Mouse (Mus musculus) heart, embryonic 12.5 days (tissue): ENCODE data around the gene Gm36210. TPM values are rescaled to one million over a fixed set of nuclear protein-coding genes. Genes with fewer than 3 reads are reported as not detected.
"Not testable (repeated sequence)": the region's sequence is repeated elsewhere in the genome, so short reads cannot be mapped to it uniquely, and the experiment has no call there.

ENCODE experiments used
- ATAC-seq: fragments of 200-750 bp; cut with Nextera tagmentation; 2 replicates; pipeline ENCODE4 v1.8.0; 2017; ENCODE audit warnings: moderate TSS enrichment, moderate library complexity; ENCODE audit not compliant: insufficient number of reproducible peaks, low FRiP score
- H3K27ac ChIP-seq: fragments of 300-500 bp; sonication (generic); 2 replicates; pipeline ENCODE4 v1.5.1; 2016; ENCODE audit warnings: mild to moderate bottlenecking, moderate library complexity; ENCODE audit not compliant: poor library complexity, severe bottlenecking
- H3K27me3 ChIP-seq: fragments of 300-500 bp; sonication (generic); replicated peaks from 2 replicates; pipeline ENCODE4 v1.6.1; 2016; ENCODE audit warnings: mild to moderate bottlenecking, moderate library complexity
- H3K36me3 ChIP-seq: fragments of 300-500 bp; sonication (generic); 2 replicates; pipeline ENCODE4 v1.6.1; 2016; ENCODE audit warnings: mild to moderate bottlenecking, moderate library complexity
- H3K4me1 ChIP-seq: fragments of 300-500 bp; sonication (generic); replicated peaks from 2 replicates; pipeline ENCODE4 v1.6.1; 2016; ENCODE audit warnings: mild to moderate bottlenecking
- H3K4me2 ChIP-seq: fragments of 300-500 bp; sonication (generic); 2 replicates; pipeline ENCODE4 v1.6.1; 2016; ENCODE audit warnings: mild to moderate bottlenecking, moderate library complexity
- H3K4me3 ChIP-seq: fragments of 300-500 bp; sonication (generic); 2 replicates; pipeline ENCODE4 v1.5.1; 2016; ENCODE audit warnings: mild to moderate bottlenecking
- H3K9ac ChIP-seq: fragments of 300-500 bp; sonication (generic); 2 replicates; pipeline ENCODE4 v1.6.1; 2016; ENCODE audit warnings: mild to moderate bottlenecking, moderate library complexity
- H3K9me3 ChIP-seq: fragments of 300-500 bp; sonication (generic); replicated peaks from 2 replicates; pipeline ENCODE4 v1.6.1; 2016; ENCODE audit warnings: mild to moderate bottlenecking, moderate library complexity
- WGBS: fragments of 180-500 bp; shearing (Covaris S2); methylation state at CpG from one replicate; pipeline ENCODE4 v1.1.7; 2016; 5-methylcytosine and 5-hydroxymethylcytosine counted together
- polyA plus RNA-seq: library from polyadenylated mRNA; unstranded; fragments of >200 nt; fragmentation: Nextera tagmentation; extraction: Ambion mirVana; gene quantifications from 2 replicates; pipeline ENCODE4 v1.2.1, GENCODE M21; 2016

The Gm36210 gene
- polyA plus RNA-seq, 1 experiment from 2014 or later: 0.27 TPM

DNA sequence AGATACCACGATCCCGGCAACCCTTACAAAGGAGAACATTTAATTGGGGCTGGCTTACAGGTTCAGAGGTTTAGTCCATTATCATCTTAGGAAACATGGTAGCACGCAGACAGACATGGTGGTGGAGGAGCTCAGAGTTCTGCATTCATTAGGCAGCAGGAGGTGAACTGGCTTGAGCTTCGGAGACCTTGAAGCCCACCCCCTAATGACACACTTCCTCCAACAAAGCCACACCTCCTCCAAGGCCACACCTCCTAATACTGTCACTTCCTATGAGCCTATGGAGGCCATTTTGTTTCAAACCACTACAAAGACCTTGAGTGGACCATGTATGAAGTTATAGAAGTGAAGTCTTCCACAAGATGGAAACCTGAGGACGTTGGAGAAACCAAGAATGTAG lies 5.9 kb upstream of the Gm36210 start:
- Histone ChIP-seq H3K4me2 (no peak overlapping the region), H3K4me1 (peaks cover 17% of the 10 kb centered on the region), H3K27ac (no peak overlapping the region), H3K4me3 (no peak overlapping the region), H3K27me3 (0 out of 2 replicates have a peak, but pooled peaks cover 6% of the 10 kb centered on the region), H3K9me3 (no peaks in the 10 kb centered on the region), H3K9ac (no peak overlapping the region), H3K36me3 (peaks cover under 1% of the 10 kb centered on the region)
- ATAC-seq: no peak
- WGBS: 53% methylated on average over 5 of the region's 5 CpGs

DNA sequence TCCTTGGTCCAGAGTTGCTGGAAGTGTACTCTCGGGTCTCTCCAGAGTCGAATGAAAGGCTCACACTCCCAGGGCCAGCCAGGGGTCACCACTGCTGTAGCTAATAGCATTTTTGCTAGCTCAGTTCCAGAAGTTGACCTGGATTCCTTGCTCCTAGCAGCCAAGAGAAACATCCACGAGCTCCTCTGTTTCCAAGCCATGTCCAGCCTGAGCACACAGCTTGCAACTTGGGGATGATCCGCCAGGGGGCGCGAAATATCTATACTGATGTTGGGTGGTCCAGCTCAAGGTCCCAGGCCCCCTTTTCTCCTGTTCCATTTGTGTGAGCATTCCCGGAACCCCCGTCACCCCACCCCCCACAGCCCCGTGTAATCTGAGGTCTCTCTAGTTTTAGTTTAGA lies 5.2 kb upstream of the Gm36210 start:
- 29% methylated on average over 9 of the region's 9 CpGs for WGBS
- no peaks in the 10 kb centered on the region for H3K9me3 ChIP-seq
- H3K27ac ChIP-seq: no peak overlapping the region
- no peak for ATAC-seq
- no peaks in the 10 kb centered on the region for H3K36me3 ChIP-seq
- no peak overlapping the region for H3K9ac ChIP-seq
- no peak overlapping the region for H3K4me2 ChIP-seq
- H3K4me3 ChIP-seq: no peak overlapping the region
- H3K4me1 ChIP-seq: peaks cover 16% of the 10 kb centered on the region
- H3K27me3 ChIP-seq: 0 out of 2 replicates have a peak, but pooled peaks cover 6% of the 10 kb centered on the region

DNA sequence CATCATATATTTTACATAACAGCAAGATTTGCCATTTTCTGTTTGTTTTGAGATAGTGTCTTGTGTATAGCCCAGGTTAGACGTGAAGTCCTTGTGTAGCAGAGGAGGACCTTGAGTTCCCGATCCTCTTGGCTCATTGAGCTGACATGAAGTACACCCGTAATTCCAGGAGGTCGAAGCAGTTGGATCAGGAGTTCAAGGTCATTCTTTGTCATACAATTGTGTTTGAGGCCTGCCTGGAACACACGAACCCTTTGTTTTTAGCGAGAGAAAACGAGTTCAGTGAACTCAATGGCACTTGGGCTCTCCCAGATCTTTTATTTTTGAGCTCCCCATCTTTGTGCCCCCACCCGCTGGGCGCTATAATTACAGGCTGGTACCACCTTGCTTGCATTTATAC lies 3.9 kb downstream of the Gm36210 start:
- H3K27me3 ChIP-seq: no peaks in the 10 kb centered on the region
- H3K4me2 ChIP-seq: no peak overlapping the region
- peaks cover 4% of the 10 kb centered on the region for H3K9me3 ChIP-seq
- peaks cover 17% of the 10 kb centered on the region for H3K4me1 ChIP-seq
- H3K36me3 ChIP-seq: no peaks in the 10 kb centered on the region
- ATAC-seq: no peak
- no peak overlapping the region for H3K9ac ChIP-seq
- no peak overlapping the region for H3K4me3 ChIP-seq
- H3K27ac ChIP-seq: no peak overlapping the region
- WGBS: 83% methylated on average over 9 of the region's 9 CpGs

DNA sequence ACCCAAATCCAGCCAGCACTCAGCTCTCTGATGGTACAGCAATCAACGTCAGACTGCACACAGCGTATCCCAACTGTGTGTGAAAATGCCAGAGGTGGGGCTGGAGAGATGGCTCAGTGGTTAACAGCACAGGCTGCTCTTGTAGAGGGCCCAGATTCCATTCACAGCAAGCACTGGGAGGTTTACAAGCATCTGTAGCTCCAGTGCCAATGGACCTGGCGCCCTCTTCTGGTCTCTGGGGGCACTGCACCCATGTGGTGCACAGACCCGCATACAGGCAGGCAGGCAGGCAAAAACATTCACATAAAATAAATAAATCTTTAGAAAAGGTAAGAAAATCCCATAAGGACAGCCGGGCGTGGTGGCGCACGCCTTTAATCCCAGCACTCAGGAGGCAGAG lies 5.1 kb downstream of the Gm36210 start:
- H3K27ac ChIP-seq: no peak overlapping the region
- H3K36me3 ChIP-seq: no peaks in the 10 kb centered on the region
- peak overlapping the region; percentile 66 for H3K4me2 ChIP-seq
- peaks cover 10% of the 10 kb centered on the region for H3K4me1 ChIP-seq
- H3K27me3 ChIP-seq: no peaks in the 10 kb centered on the region
- H3K9me3 ChIP-seq: peaks cover 4% of the 10 kb centered on the region
- H3K4me3 ChIP-seq: no peak overlapping the region
- no peak for ATAC-seq
- no peak overlapping the region for H3K9ac ChIP-seq
- 47% methylated on average over 8 of the region's 8 CpGs for WGBS

DNA sequence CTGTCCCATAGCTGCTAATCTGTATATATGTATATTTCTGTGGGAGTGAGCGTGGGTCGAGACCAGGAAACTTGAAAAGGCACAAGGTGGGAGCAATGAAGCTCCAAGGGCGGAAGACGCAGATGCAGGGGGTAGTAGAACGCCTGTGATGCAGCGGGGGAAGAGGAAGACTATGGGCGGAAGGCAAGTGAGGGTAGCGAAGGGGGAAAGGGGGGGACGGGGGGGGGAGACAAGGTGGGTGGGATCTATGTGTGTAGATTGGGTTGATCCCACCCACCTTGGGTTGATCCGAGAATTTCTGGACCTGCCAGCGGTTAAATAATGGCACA lies 5.8 kb downstream of the Gm36210 start:
- Histone ChIP-seq H3K4me3 (peak overlapping the region; percentile 37), H3K36me3 (no peaks in the 10 kb centered on the region), H3K27ac (peak overlapping the region; percentile 71), H3K4me1 (peaks cover 10% of the 10 kb centered on the region), H3K9ac (peak overlapping the region; percentile 30; the same call in 1 of the 2 replicates), H3K27me3 (no peaks in the 10 kb centered on the region), H3K9me3 (peaks cover 4% of the 10 kb centered on the region), H3K4me2 (peak overlapping the region; percentile 66)
- no peak for ATAC-seq
- WGBS: 28% methylated on average over 11 of the region's 11 CpGs

DNA sequence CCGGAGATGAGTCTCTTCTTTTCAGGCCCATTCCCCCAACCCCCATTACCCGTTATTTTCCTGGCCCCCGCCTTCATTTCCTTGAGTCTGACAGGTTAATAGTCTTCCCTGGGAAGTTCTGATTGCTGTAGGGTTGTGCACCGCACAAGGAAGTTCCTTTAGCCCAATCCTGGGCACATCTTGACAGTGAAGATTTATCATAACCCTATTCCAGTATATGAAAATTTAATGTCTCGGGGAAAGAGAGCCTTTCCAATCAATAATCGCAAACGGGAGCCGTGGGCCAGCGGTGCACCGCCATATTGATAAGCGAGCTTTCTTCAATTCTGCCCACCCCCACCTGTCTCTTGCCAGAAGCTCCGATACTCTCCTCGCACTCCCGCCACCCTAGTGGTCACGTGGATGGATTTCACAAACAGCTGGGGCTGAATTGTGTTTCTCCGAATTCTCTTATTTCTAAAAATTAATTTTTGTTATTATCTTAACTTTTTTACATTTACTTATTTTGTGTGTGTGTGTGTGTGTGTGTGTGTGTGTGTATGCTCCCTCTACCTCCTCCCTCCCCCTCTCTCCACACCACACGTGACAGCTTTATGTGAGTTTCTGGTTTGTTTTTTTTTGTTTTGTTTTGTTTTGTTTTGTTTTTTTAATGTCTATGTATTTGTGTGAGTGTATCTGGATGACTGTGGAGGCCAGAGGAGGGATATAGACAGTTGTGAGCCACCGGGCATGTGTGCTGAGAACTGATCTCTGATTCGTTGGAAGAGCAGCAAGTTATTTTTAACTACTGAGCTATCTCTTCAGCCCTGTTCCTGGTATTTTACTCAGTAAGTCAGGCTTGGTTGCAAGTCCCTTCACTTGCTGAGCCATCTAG lies 6.4 kb downstream of the Gm36210 start:
- Histone ChIP-seq H3K9me3 (peaks cover 4% of the 10 kb centered on the region), H3K27me3 (no peaks in the 10 kb centered on the region), H3K4me3 (peak overlapping the region; percentile 37), H3K9ac (peak overlapping the region; percentile 42), H3K36me3 (no peaks in the 10 kb centered on the region), H3K4me1 (peaks cover 10% of the 10 kb centered on the region), H3K27ac (peak overlapping the region; percentile 71), H3K4me2 (peak overlapping the region; percentile 66)
- peak; percentile 78 for ATAC-seq
- WGBS: 5% methylated on average over 19 of the region's 19 CpGs

DNA sequence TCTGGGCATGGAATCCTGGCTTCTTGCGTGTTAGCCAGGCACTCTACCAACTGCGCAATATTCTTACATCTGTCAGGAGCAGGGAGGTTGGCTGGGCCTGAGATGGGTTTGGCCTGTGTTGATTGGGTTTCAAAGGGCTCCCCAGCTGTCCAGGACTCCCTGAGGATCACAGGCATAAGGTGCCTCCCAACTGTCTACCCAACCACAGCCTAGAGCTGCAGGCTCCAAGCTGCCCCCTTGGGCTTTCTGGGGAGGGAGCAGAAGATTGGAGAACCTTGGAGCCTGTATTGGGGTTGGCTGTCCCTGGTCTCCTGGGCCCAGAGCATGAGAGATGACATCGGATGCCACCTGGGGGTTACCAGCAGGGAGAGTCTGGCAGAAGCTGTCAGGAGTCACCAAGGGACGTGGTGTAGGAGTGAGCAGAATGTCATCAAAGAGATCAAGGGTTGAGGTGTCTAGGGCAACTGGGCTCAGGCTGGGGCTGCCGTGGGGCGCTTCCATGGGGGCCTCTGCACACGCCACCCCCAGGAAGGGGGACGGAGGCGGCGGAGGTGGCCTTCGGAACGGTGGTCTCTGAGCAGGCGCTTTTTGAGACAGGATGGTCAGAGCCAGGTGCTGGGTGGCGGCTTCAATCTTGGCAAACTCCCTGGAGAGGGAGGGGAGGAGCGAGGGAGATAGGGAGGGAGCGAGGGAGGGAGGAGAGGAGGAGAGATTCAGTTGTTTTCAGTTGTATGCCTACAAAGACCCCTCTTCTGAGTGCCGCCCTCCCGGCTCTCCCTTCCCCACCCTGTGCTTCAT lies 7.3 kb downstream of the Gm36210 start:
- no peaks in the 10 kb centered on the region for H3K27me3 ChIP-seq
- H3K4me1 ChIP-seq: peaks cover 10% of the 10 kb centered on the region
- H3K9me3 ChIP-seq: peaks cover 4% of the 10 kb centered on the region
- peak overlapping the region; percentile 66 for H3K4me2 ChIP-seq
- H3K36me3 ChIP-seq: no peaks in the 10 kb centered on the region
- peak overlapping the region; percentile 42; the same call in 1 of the 2 replicates for H3K9ac ChIP-seq
- ATAC-seq: 0 out of 2 replicates have a peak, but pooled peaks have one; percentile 34
- H3K27ac ChIP-seq: no peak overlapping the region
- peak overlapping the region; percentile 37 for H3K4me3 ChIP-seq
- 18% methylated on average over 18 of the region's 18 CpGs for WGBS

DNA sequence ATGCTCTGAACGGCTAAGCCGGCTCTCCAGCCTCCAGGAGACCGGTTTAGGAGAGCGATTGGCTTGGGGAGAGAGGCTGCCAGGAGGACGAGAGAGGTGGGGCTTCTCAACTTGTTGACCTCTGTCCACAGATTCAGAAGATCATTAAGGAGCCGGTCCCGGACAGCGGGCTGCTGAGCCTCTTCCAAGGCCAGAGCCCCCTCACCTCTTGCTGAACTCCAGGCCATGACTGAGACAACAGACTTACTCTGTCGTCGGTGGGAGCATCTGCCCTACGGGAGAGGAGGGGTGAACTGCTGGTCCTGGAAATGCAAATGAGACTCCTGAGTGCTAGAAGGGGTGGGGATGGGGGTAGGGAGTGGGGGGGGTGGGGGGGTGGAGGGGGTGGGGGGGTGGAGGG lies 11.1 kb downstream of the Gm36210 start:
- no peak overlapping the region for H3K4me3 ChIP-seq
- 50% methylated on average over 11 of the region's 11 CpGs for WGBS
- no peak overlapping the region for H3K4me2 ChIP-seq
- no peak overlapping the region for H3K27ac ChIP-seq
- no peaks in the 10 kb centered on the region for H3K27me3 ChIP-seq
- H3K9ac ChIP-seq: no peak overlapping the region
- no peak for ATAC-seq
- H3K4me1 ChIP-seq: peaks cover 10% of the 10 kb centered on the region
- H3K36me3 ChIP-seq: 0 out of 2 replicates have a peak, but pooled peaks cover 9% of the 10 kb centered on the region
- H3K9me3 ChIP-seq: no peaks in the 10 kb centered on the region

DNA sequence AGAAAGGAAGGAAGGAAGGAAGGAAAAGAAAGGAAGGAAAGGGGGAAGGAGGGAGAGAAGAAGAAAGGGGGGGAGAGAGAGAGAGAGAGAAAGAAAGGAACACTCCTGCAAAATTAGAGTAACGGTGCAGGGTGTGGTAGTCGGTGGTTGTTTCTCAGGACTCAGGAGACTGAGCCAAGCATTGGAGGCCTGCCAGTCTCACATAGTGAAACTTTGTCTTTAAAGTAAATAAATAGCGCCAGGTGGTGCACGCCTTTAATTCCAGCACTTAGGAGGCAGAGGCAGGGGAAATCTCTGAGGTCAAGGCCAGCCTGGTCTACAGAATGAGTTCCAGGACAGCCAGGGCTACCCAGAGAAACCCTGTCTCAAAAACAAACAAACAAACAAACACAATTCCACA lies 19.6 kb downstream of the Gm36210 start:
- no peak overlapping the region for H3K27ac ChIP-seq
- H3K9me3 ChIP-seq: 0 out of 2 replicates have a peak, but pooled peaks cover 4% of the 10 kb centered on the region
- ATAC-seq: no peak
- 0 out of 2 replicates have a peak, but pooled peaks cover 10% of the 10 kb centered on the region for H3K36me3 ChIP-seq
- no peak overlapping the region for H3K9ac ChIP-seq
- 71% methylated on average over 4 of the region's 4 CpGs for WGBS
- H3K4me2 ChIP-seq: no peak overlapping the region
- H3K4me3 ChIP-seq: no peak overlapping the region
- no peaks in the 10 kb centered on the region for H3K4me1 ChIP-seq
- H3K27me3 ChIP-seq: no peaks in the 10 kb centered on the region

DNA sequence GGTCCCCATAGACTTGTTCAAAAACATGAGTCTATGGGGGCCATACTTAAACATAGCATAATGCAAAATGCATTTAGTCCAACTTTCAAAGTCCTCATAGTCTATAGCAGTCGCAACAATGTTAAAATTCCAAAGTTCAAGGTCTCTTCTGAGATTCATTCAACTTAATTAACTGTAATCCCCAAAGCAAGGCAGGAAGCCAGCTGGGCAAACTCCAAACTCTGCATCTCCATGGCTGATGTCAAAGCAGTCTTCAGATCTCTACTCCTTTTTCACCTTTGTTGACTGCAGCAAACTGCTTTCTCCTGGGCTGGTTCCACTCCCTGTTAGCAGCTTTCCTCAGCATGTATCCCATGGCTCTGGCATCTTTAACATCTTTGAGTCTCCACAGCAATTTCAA lies 27.3 kb downstream of the Gm36210 start:
- H3K9ac ChIP-seq, H3K27me3 ChIP-seq, ATAC-seq, H3K4me3 ChIP-seq, H3K9me3 ChIP-seq, H3K27ac ChIP-seq, H3K4me2 ChIP-seq, H3K36me3 ChIP-seq: not testable (repeated sequence)
- WGBS: 84% methylated on average over 1 of the region's 1 CpGs
- H3K4me1 ChIP-seq: peaks cover 13% of the 10 kb centered on the region

DNA sequence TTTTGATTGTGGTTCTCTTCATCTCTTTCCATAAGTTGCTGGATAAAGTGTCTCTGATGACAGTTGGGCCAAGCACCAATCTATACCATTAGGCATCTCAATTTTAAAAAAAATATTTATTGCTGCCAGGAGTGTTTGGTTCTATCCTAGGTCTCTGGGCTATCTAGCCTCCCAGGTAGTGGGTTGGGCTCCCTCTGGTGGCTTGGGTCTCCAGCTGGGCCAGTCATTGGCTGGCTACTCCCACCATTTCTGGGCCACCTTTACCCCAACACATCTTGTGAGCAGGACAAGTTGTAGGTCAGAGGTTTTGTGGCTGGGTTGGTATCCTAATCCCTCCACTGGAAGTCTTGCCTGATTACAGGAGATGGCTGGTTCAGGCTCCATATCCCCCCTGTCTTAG lies 28.1 kb downstream of the Gm36210 start:
- Histone ChIP-seq H3K36me3 (0 out of 2 replicates have a peak, but pooled peaks cover 5% of the 10 kb centered on the region), H3K4me2 (no peak overlapping the region), H3K27me3 (no peaks in the 10 kb centered on the region), H3K9ac (no peak overlapping the region), H3K9me3 (0 out of 2 replicates have a peak, but pooled peaks cover 7% of the 10 kb centered on the region), H3K4me3 (no peak overlapping the region), H3K4me1 (peaks cover 13% of the 10 kb centered on the region), H3K27ac (no peak overlapping the region)
- ATAC-seq: no peak
